Mouse (Mus musculus) brain, embryonic 14.5 days (tissue): ENCODE results near the gene Trim17.

Experiments
- CTCF ChIP-seq: fragments of 200-500 bp; IDR thresholded peaks from 2 replicates; pipeline ENCODE4 v1.5.1; 2012; ENCODE audit warnings: inconsistent platforms, mild to moderate bottlenecking, moderate library complexity, borderline replicate concordance; ENCODE audit not compliant: insufficient read depth, insufficient read length; ENCODE audit errors: extremely low read depth
- POLR2A ChIP-seq: fragments of 200-500 bp; IDR thresholded peaks from 2 replicates; pipeline ENCODE4 v1.6.1; 2012; ENCODE audit warnings: mild to moderate bottlenecking, inconsistent platforms, borderline replicate concordance; ENCODE audit not compliant: poor library complexity, insufficient read depth, insufficient read length, severe bottlenecking; ENCODE audit errors: extremely low read depth

DNA sequence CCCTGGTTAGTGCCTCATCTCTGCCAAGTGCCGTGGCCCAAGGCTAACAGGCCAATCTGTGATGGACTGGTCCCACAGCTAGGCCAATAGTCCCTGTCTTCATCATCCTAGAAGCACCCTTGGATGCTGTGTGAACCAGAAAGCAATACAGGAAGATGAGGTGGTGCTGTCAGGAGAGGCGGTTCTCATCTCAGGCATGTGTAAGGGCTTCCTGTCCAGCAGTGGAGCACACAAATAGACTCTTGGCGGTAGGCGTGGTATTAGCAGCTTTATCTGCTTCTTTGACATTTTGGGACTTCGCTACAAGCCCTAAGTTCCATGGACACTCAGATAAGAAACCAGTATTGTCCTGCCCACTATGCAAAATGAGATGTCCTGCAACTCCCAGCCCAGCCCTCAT is 43.1 kb downstream of the Trim17 start:
- TF ChIP-seq CTCF, result no peak
- TF ChIP-seq POLR2A, result no peak
